Mouse (Mus musculus) liver, embryonic 14.5 days (tissue): ENCODE results near the gene Il27. TPM values are rescaled to one million over a fixed set of nuclear protein-coding genes. Genes with fewer than 3 reads are reported as not detected.

ENCODE experiments used
- ATAC-seq: fragments of 200-750 bp; cut with Nextera tagmentation; 2 replicates; pipeline ENCODE4 v1.8.0; 2017; ENCODE audit warnings: moderate number of reproducible peaks, mild to moderate bottlenecking, moderate library complexity; ENCODE audit not compliant: insufficient read depth
- DNase-seq, 3 experiments: peaks; one replicate each; pipeline ENCODE4 v3.0.0-alpha.2; 2012 to 2013; ENCODE audit warnings: low read depth in 3 of 3, low spot score in 3 of 3
- H3K27ac ChIP-seq: fragments of 300-500 bp; sonication (generic); 2 replicates; pipeline ENCODE4 v1.5.1; 2014; ENCODE audit warnings: moderate library complexity, mild to moderate bottlenecking, control low read depth, inconsistent platforms
- H3K27me3 ChIP-seq: fragments of 300-500 bp; sonication (generic); 2 replicates; pipeline ENCODE4 v1.6.1; 2014; ENCODE audit warnings: mild to moderate bottlenecking, low read length, moderate library complexity; ENCODE audit not compliant: control insufficient read depth, insufficient read depth
- H3K36me3 ChIP-seq: fragments of 300-500 bp; sonication (generic); replicated peaks from 2 replicates; pipeline ENCODE4 v1.6.1; 2014; ENCODE audit warnings: low read depth; ENCODE audit not compliant: control insufficient read depth, insufficient read depth
- H3K4me1 ChIP-seq, 2 experiments: fragments of 200-500 bp in 1 of 2; fragments of 300-500 bp in 1 of 2; sonication (generic) in 1 of 2; replicated peaks; 2 replicates each; pipeline ENCODE4 v1.6.1; 2012 to 2014; ENCODE audit warnings: antibody characterized with exemption in 1 of 2, inconsistent platforms in 1 of 2, low read length in 1 of 2; ENCODE audit not compliant: control insufficient read depth in 2 of 2, insufficient read depth in 2 of 2
- H3K4me2 ChIP-seq: fragments of 300-500 bp; sonication (generic); 2 replicates; pipeline ENCODE4 v1.6.1; 2014; ENCODE audit warnings: low read depth, mild to moderate bottlenecking, control low read depth, moderate library complexity
- H3K4me3 ChIP-seq, 2 experiments: fragments of 200-500 bp in 1 of 2; fragments of 300-500 bp in 1 of 2; sonication (generic) in 1 of 2; 2 replicates each; pipeline ENCODE4 v1.5.1; 2012 to 2014; ENCODE audit warnings: low read depth in 2 of 2, low read length in 2 of 2, mild to moderate bottlenecking in 2 of 2, control low read depth in 1 of 2, inconsistent platforms in 1 of 2, moderate library complexity in 1 of 2; ENCODE audit not compliant: insufficient read depth in 1 of 2
- H3K9ac ChIP-seq: fragments of 300-500 bp; sonication (generic); replicated peaks from 2 replicates; pipeline ENCODE4 v1.6.1; 2014; ENCODE audit warnings: mild to moderate bottlenecking, control low read depth, moderate library complexity
- H3K9me3 ChIP-seq: fragments of 300-500 bp; sonication (generic); 2 replicates; pipeline ENCODE4 v1.6.1; 2016; ENCODE audit warnings: low read length, mixed read lengths; ENCODE audit not compliant: control insufficient read depth
- CTCF ChIP-seq: IDR thresholded peaks from 2 replicates; pipeline ENCODE4 v1.5.1; 2016; ENCODE audit warnings: antibody characterized with exemption, low read depth, control low read depth
- EP300 ChIP-seq: IDR thresholded peaks from 2 replicates; pipeline ENCODE4 v1.6.1; 2016; ENCODE audit warnings: antibody characterized with exemption, low read depth
- WGBS: fragments of 180-500 bp; shearing (Covaris S2); extraction: QIAGEN DNeasy Blood & Tissue Kit; methylation state at CpG from one replicate; pipeline ENCODE4 v1.1.7; 2014; ENCODE audit not compliant: insufficient replicate concordance; 5-methylcytosine and 5-hydroxymethylcytosine counted together
- microRNA-seq: library from miRNA; unstranded; fragments of <30 nt; microRNA quantifications from one replicate; pipeline ENCODE4, GENCODE M21; 2016
- polyA plus RNA-seq, 2 experiments: library from polyadenylated mRNA; depleted of rRNA in 1 of 2; stranded (reverse) in 1 of 2; unstranded in 1 of 2; fragments of >200 nt; fragmentation: Nextera tagmentation in 1 of 2; extraction: Ambion mirVana in 1 of 2; gene quantifications; 2 replicates each; pipeline versions ENCODE4 v1.2.1 to v1.2.3; 2012 to 2014

Il27 gene
- polyA plus RNA-seq, 2 experiments = 0.07 TPM; not detected in 1

DNA sequence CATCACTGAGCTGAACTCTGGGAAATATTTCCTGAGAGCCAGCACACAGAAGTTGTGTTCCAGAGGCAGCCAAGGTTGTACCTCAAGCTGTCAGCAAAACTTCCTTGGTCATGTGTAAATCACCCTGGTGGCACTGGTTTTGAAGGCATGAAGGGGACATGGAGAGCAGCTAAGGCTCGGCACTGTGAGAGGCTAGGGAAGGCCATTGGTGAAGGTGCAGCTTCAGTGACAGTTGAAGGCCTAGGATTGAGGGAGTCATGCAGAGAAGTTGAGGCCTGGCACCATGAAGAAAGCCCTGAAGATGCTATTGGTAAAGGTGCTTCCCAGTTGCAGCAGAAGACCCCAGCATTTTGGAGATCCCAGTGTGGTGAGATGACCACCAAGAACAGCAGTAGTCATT is 53.1 kb downstream of the Il27 start:
- Histone ChIP-seq H3K4me3 (no peak overlapping the region), H3K9me3 (no peaks in the 10 kb centered on the region), H3K27ac (no peak overlapping the region), H3K4me2 (no peak overlapping the region), H3K36me3 (peaks cover 6% of the 10 kb centered on the region), H3K4me1 (no peaks in the 10 kb centered on the region), H3K27me3 (peaks cover 5% of the 10 kb centered on the region), H3K9ac (no peak overlapping the region)
- WGBS = 57% methylated on average over 1 of the region's 1 CpGs
- ATAC-seq (no peak), DNase-seq (no peak)
- TF ChIP-seq CTCF (no peak), EP300 (no peak)

Small RNA genes within 50 kb of the gene (microRNA-seq; reads per million reads assigned to microRNA genes)
- 3.4 reads per million for gene Mir7059

Other genes starting within 250 kb of the Il27 start
- 7.3 and 7.5 TPM in 2 replicates for gene Lat, start 225.4 kb downstream of the Il27 start, polyA plus RNA-seq (2012; rRNA removed)
- gene Lat, start 225.4 kb downstream of the Il27 start, polyA plus RNA-seq (2014; fragmentation: Nextera tagmentation; extraction: Ambion mirVana) = 7.6 and 9.2 TPM in 2 replicates
- 20.2 and 21.7 TPM in 2 replicates for gene Spns1, start 217.5 kb downstream of the Il27 start, polyA plus RNA-seq (2012; rRNA removed)
- gene Spns1, start 217.5 kb downstream of the Il27 start, polyA plus RNA-seq (2014; fragmentation: Nextera tagmentation; extraction: Ambion mirVana) = 11.4 and 11.6 TPM in 2 replicates
- gene Nfatc2ip, start 198.2 kb downstream of the Il27 start, polyA plus RNA-seq (2012; rRNA removed) = 6.8 and 7.1 TPM in 2 replicates
- gene Nfatc2ip, start 198.2 kb downstream of the Il27 start, polyA plus RNA-seq (2014; fragmentation: Nextera tagmentation; extraction: Ambion mirVana) = 3.0 and 3.1 TPM in 2 replicates
- 0.30 and 0.35 TPM in 2 replicates for gene Cd19, start 180.1 kb downstream of the Il27 start, polyA plus RNA-seq (2012; rRNA removed)
- 0.34 and 0.64 TPM in 2 replicates for gene Cd19, start 180.1 kb downstream of the Il27 start, polyA plus RNA-seq (2014; fragmentation: Nextera tagmentation; extraction: Ambion mirVana)
- 3.4 and 4.4 TPM in 2 replicates for gene Rabep2, start 166.2 kb downstream of the Il27 start, polyA plus RNA-seq (2012; rRNA removed)
- gene Rabep2, start 166.2 kb downstream of the Il27 start, polyA plus RNA-seq (2014; fragmentation: Nextera tagmentation; extraction: Ambion mirVana) = 3.1 and 4.6 TPM in 2 replicates
- gene Atp2a1, start 131.8 kb downstream of the Il27 start, polyA plus RNA-seq (2012; rRNA removed) = 0.15 and 0.16 TPM in 2 replicates
- 0.10 TPM in 1 of 2 replicates, not detected in the other for gene Atp2a1, start 131.8 kb downstream of the Il27 start, polyA plus RNA-seq (2014; fragmentation: Nextera tagmentation; extraction: Ambion mirVana)
- 12.4 and 12.9 TPM in 2 replicates for gene Sh2b1, start 119.5 kb downstream of the Il27 start, polyA plus RNA-seq (2012; rRNA removed)
- gene Sh2b1, start 119.5 kb downstream of the Il27 start, polyA plus RNA-seq (2014; fragmentation: Nextera tagmentation; extraction: Ambion mirVana) = 8.3 and 9.5 TPM in 2 replicates
- 44.6 and 67.8 TPM in 2 replicates for gene Tufm, start 107.6 kb downstream of the Il27 start, polyA plus RNA-seq (2012; rRNA removed)
- 73.2 and 82.9 TPM in 2 replicates for gene Tufm, start 107.6 kb downstream of the Il27 start, polyA plus RNA-seq (2014; fragmentation: Nextera tagmentation; extraction: Ambion mirVana)
- 41.3 and 42.9 TPM in 2 replicates for gene Atxn2l, start 91.5 kb downstream of the Il27 start, polyA plus RNA-seq (2012; rRNA removed)
- 17.3 and 24.3 TPM in 2 replicates for gene Atxn2l, start 91.5 kb downstream of the Il27 start, polyA plus RNA-seq (2014; fragmentation: Nextera tagmentation; extraction: Ambion mirVana)
- 45.7 and 58.0 TPM in 2 replicates for gene Eif3c, start 28.5 kb downstream of the Il27 start, polyA plus RNA-seq (2012; rRNA removed)
- 94.4 and 96.2 TPM in 2 replicates for gene Eif3c, start 28.5 kb downstream of the Il27 start, polyA plus RNA-seq (2014; fragmentation: Nextera tagmentation; extraction: Ambion mirVana)
- 1.2 and 1.6 TPM in 2 replicates for gene Apobr, start 10.0 kb downstream of the Il27 start, polyA plus RNA-seq (2012; rRNA removed)
- 0.69 TPM in 2 replicates for gene Apobr, start 10.0 kb downstream of the Il27 start, polyA plus RNA-seq (2014; fragmentation: Nextera tagmentation; extraction: Ambion mirVana)
- 8.4 and 8.8 TPM in 2 replicates for gene Cln3, start 9.1 kb downstream of the Il27 start, polyA plus RNA-seq (2012; rRNA removed)
- gene Cln3, start 9.1 kb downstream of the Il27 start, polyA plus RNA-seq (2014; fragmentation: Nextera tagmentation; extraction: Ambion mirVana) = 7.2 and 9.7 TPM in 2 replicates
- 1.9 and 2.6 TPM in 2 replicates for gene Nupr1, start 35.9 kb upstream of the Il27 start, polyA plus RNA-seq (2012; rRNA removed)
- gene Nupr1, start 35.9 kb upstream of the Il27 start, polyA plus RNA-seq (2014; fragmentation: Nextera tagmentation; extraction: Ambion mirVana) = 1.3 and 3.2 TPM in 2 replicates
- gene Sgf29, start 54.4 kb upstream of the Il27 start, polyA plus RNA-seq (2012; rRNA removed) = 19.5 and 24.7 TPM in 2 replicates
- gene Sgf29, start 54.4 kb upstream of the Il27 start, polyA plus RNA-seq (2014; fragmentation: Nextera tagmentation; extraction: Ambion mirVana) = 23.6 and 34.4 TPM in 2 replicates
- gene Sult1a1, start 81.5 kb upstream of the Il27 start, polyA plus RNA-seq (2012; rRNA removed) = 4.5 and 6.4 TPM in 2 replicates
- 13.1 and 15.2 TPM in 2 replicates for gene Sult1a1, start 81.5 kb upstream of the Il27 start, polyA plus RNA-seq (2014; fragmentation: Nextera tagmentation; extraction: Ambion mirVana)
- 35.8 and 69.8 TPM in 2 replicates for gene Bola2, start 100.5 kb upstream of the Il27 start, polyA plus RNA-seq (2012; rRNA removed)
- gene Bola2, start 100.5 kb upstream of the Il27 start, polyA plus RNA-seq (2014; fragmentation: Nextera tagmentation; extraction: Ambion mirVana) = 97.2 and 111 TPM in 2 replicates
- 5.7 and 6.3 TPM in 2 replicates for gene Slx1b, start 100.8 kb upstream of the Il27 start, polyA plus RNA-seq (2012; rRNA removed)
- 1.8 and 2.0 TPM in 2 replicates for gene Slx1b, start 100.8 kb upstream of the Il27 start, polyA plus RNA-seq (2014; fragmentation: Nextera tagmentation; extraction: Ambion mirVana)
- gene Coro1a, start 112.8 kb upstream of the Il27 start, polyA plus RNA-seq (2012; rRNA removed) = 48.0 and 52.5 TPM in 2 replicates
- gene Coro1a, start 112.8 kb upstream of the Il27 start, polyA plus RNA-seq (2014; fragmentation: Nextera tagmentation; extraction: Ambion mirVana) = 65.6 and 81.5 TPM in 2 replicates
- 35.9 and 39.8 TPM in 2 replicates for gene Mapk3, start 164.7 kb upstream of the Il27 start, polyA plus RNA-seq (2012; rRNA removed)
- gene Mapk3, start 164.7 kb upstream of the Il27 start, polyA plus RNA-seq (2014; fragmentation: Nextera tagmentation; extraction: Ambion mirVana) = 14.4 and 15.5 TPM in 2 replicates
- gene Gdpd3, start 171.4 kb upstream of the Il27 start, polyA plus RNA-seq (2012; rRNA removed) = 1.3 and 2.0 TPM in 2 replicates
- 0.27 and 0.59 TPM in 2 replicates for gene Gdpd3, start 171.4 kb upstream of the Il27 start, polyA plus RNA-seq (2014; fragmentation: Nextera tagmentation; extraction: Ambion mirVana)
- gene Ypel3, start 182.0 kb upstream of the Il27 start, polyA plus RNA-seq (2012; rRNA removed) = 69.9 and 74.2 TPM in 2 replicates
- gene Ypel3, start 182.0 kb upstream of the Il27 start, polyA plus RNA-seq (2014; fragmentation: Nextera tagmentation; extraction: Ambion mirVana) = 76.0 and 83.3 TPM in 2 replicates
- 1.3 and 1.5 TPM in 2 replicates for gene Tbx6, start 186.5 kb upstream of the Il27 start, polyA plus RNA-seq (2012; rRNA removed)
- gene Tbx6, start 186.5 kb upstream of the Il27 start, polyA plus RNA-seq (2014; fragmentation: Nextera tagmentation; extraction: Ambion mirVana) = 0.43 and 0.47 TPM in 2 replicates
- 81.8 and 83.2 TPM in 2 replicates for gene Ppp4c, start 197.6 kb upstream of the Il27 start, polyA plus RNA-seq (2012; rRNA removed)
- 105 and 117 TPM in 2 replicates for gene Ppp4c, start 197.6 kb upstream of the Il27 start, polyA plus RNA-seq (2014; fragmentation: Nextera tagmentation; extraction: Ambion mirVana)
- gene Fam57b, start 202.7 kb upstream of the Il27 start, polyA plus RNA-seq (2012; rRNA removed) = 0.19 and 0.24 TPM in 2 replicates
- gene Fam57b, start 202.7 kb upstream of the Il27 start, polyA plus RNA-seq (2014; fragmentation: Nextera tagmentation; extraction: Ambion mirVana) = not detected in 2 replicates
- not detected in 2 replicates for gene 4930451I11Rik, start 236.7 kb upstream of the Il27 start, polyA plus RNA-seq (2012; rRNA removed)
- not detected in 2 replicates for gene 4930451I11Rik, start 236.7 kb upstream of the Il27 start, polyA plus RNA-seq (2014; fragmentation: Nextera tagmentation; extraction: Ambion mirVana)